Mouse (Mus musculus) left cerebral cortex, postnatal 25 days (tissue): ENCODE measurements around the gene Ugt1a1. TPM values are rescaled to one million over a fixed set of nuclear protein-coding genes. Genes with fewer than 3 reads are reported as not detected.
"Not testable (repeated sequence)": the region's sequence is repeated elsewhere in the genome, so short reads cannot be mapped to it uniquely, and the experiment has no call there.

Experiments used
- DNase-seq, 2 experiments: peaks; one replicate each; pipeline ENCODE4 v3.0.0; 2022; ENCODE audit warnings: low spot score in 2 of 2, mixed read lengths in 1 of 2
- intact Hi-C: fragments of 180-260 bp; cut with DNase I; formaldehyde crosslinking; loops from one replicate; pipeline ENCODE4 v1.15.1; 2025
- total RNA-seq, 2 experiments: library from RNA; stranded (reverse); gene quantifications; 2 replicates each; pipeline ENCODE4 v1.2.3; 2021

The Ugt1a1 gene
- total RNA-seq, 2 experiments from 2014 or later, result not detected

DNA sequence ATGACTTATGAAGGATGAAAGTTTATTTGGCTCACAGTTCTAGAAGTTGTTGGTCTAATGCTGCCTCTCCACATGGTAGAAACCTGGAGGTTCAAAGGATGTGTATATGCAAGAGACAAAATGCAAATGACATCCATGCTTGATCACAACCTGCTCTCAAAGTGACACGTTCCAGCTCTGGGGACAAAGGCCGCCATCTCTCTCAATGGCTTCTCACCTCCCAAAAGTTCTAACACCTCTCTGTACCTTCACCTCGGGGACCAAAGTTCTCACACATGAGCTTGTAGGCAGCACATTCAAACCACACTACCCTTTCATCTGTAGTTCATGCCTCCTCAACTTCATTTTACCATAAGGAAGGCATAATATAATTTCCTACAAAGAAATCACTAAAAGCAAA, 5.8 kb downstream of the Ugt1a1 start:
- no peak for DNase-seq
- intact Hi-C loops, result no loop called here

DNA sequence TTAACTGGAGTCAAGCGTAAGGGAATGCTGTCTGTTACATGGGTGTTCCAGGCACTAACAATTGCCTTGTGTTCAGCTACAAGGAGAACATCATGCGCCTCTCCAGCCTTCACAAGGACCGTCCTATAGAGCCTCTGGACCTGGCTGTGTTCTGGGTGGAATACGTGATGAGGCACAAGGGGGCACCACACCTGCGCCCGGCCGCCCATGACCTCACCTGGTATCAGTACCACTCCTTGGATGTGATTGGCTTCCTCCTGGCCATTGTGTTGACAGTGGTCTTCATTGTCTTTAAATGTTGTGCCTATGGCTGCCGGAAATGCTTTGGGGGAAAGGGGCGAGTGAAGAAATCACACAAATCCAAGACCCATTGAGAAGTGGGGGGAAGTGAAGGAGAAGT, 6.3 kb downstream of the Ugt1a1 start:
- intact Hi-C loops, result no loop called here
- no peak for DNase-seq

DNA sequence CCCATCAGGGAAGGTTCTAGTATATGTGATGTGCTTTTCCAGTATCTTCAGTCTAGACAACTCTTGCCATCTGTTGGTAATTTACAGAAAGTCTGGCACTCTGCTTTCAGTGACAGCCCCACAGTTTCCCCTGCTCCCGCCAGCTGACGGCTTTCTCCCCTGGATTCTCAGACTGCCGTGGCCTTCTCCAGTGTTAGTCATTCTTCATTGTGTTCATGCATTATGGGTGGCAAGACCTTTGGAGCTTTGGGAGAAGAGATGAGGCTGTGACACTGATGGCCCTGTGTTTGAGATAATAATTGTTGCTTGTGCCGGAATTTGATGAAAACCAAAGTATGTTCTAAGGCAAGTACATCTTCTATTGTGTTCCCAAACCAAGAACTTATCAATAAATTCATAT, 6.8 kb downstream of the Ugt1a1 start:
- intact Hi-C loops, result no loop called here
- no peak for DNase-seq

- intact Hi-C loops, result no loop called here
- DNase-seq, result no peak
Measured at GRCm38 (mm10) chr1:88219054-88219453, 7.3 kb downstream of the Ugt1a1 start.

- DNase-seq, result no peak
- intact Hi-C loops, result no loop called here
Measured at GRCm38 (mm10) chr1:88220336-88220735, 8.6 kb downstream of the Ugt1a1 start.

DNA sequence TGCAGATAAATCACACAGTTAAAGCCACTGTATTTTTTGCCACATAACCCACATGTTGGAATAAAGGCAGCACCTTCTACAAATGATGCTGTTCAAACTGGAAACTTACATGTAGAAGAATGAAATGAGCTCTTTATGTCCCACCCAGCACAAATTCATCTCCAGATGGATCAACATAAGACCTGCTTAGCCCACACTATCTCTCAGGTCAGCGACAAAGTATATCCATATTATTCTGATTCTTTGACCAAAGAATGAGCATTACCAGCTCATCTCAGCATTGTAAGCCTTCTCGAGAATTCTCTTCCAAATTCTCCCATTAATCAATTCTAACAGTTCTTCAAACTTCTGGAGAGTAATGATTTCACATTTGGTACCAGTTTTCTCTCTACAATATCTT, 10.5 kb downstream of the Ugt1a1 start:
- DNase-seq, result no peak
- intact Hi-C loops, result no loop called here

DNA sequence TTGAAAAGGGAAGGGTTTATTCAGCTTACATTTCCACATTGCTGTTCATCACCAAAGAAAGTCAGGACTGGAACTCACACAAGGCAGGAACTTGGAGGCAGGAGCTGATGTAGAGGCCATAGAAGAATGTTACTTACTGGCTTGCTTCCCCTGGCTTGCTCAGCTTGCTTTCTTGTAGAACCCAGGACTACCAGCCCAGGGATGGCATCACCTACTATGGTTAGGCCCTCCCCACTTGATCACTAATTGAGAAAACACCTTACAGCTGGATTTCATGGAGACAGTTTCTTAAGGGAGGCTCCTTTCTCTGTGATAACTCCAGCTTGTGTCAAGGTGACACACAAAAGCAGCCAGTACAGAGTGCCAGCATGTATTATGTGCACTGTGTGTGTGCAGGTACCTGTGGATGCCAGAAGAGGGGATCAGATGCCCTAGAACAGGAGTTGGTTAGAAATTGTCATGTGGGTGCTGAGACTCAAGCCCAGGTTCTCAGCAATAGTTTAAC, 11.3 kb downstream of the Ugt1a1 start:
- peak in 1 of 2 experiments; percentile 4 for DNase-seq
- intact Hi-C loops, result not testable (repeated sequence)

DNA sequence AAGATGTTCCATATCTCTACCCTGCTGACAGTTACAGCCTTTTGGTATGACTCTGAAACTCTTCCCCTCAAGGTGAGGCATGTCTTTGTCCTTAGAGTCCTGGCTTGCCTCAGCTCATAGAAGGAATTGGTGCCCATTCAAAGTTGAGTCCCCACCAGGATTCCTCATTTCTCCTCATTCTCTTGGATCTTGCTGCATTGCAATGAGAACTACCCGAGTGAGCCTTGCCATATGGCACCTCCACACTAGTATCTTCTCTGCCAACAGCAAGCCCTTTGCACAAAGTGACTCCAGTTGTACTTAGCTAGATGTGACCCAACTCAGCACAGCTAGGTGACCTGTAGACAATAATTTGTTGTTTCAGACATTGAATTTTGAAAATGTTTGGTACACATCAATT, 11.8 kb downstream of the Ugt1a1 start:
- peak in 1 of 2 experiments; percentile 14 for DNase-seq
- intact Hi-C loops, result no loop called here

- DNase-seq, result peak in 1 of 2 experiments; percentile 1
- intact Hi-C loops, result no loop called here
Measured at GRCm38 (mm10) chr1:88224029-88224776, 12.4 kb downstream of the Ugt1a1 start.

DNA sequence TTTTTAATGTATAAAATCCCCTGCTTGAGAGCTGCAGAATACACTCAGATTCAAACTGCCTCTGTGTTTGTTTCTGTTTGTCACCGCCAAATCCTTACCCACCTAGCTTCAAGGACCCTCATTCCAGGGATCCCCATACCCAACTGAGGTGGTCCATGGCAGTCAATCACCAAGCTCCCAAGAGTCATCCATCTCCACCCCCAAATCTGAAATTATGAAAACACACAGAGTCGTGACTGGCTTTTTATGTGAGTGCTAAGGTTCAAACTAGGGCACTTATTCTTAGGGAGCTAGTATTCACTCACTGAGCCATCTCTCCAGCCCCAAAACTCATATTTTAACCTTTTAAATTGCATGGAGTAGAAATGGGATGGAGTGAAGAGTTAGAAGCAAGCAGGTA, 13.5 kb downstream of the Ugt1a1 start:
- DNase-seq, intact Hi-C loops: not testable (repeated sequence)

- DNase-seq, result no peak
- intact Hi-C loops, result no loop called here
Measured at GRCm38 (mm10) chr1:88225741-88226140, 14.0 kb downstream of the Ugt1a1 start.

- DNase-seq, result no peak
- intact Hi-C loops, result no loop called here
Measured at GRCm38 (mm10) chr1:88226670-88227379, 15.1 kb downstream of the Ugt1a1 start, which contains the start of gene Mroh2a. Gene Mroh2a, plus strand, starts transcription at chr1:88226986.

DNA sequence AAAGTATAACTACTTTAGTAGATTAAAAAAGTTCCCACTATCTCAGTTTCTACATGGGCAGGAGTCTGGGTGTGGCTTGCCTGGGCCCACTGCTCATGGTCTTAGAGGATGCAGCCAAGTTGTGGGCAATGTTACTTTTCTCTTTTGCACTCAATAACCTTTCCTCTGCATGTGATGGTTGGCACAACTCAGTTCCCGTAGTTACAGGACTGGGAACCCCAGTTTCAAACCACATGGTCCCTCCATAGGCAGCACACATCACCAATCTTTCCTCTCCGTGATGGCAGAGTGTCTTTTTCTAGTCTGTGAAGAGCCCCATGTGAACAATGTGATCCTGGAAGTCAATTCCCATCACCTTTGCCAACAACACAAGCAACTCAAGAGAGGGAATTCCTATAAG, 15.7 kb downstream of the Ugt1a1 start:
- DNase-seq, result no peak
- intact Hi-C loops, result no loop called here

- DNase-seq, result no peak
- intact Hi-C loops, result no loop called here
Measured at GRCm38 (mm10) chr1:88228121-88228520, 16.4 kb downstream of the Ugt1a1 start.

DNA sequence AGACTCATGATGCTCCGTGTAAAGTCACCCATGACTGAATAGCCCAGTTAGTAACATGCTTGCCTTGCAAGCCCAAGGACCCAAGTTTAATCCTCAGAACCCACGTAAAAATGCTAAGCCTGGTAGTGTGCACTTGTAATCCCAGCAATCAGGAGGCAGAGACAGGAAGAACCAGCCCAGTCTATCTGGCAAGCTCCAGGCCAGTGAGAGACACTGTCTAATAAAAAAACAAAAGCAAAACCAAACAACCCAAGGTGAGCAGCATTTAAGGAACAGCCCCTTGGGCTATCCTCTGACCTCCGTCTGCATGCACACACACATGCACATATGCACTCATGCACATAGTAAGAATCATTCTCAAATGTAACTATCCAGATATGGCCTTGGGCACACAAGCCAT, 17.8 kb downstream of the Ugt1a1 start:
- intact Hi-C loops, result no loop called here

GRCm38 (mm10) chr1:88229986-88230385, 18.2 kb downstream of the Ugt1a1 start:
- intact Hi-C loops, result no loop called here
- DNase-seq, result no peak

More for the DNA sequence above, 17.8 kb downstream of the Ugt1a1 start:
- DNase-seq, result no peak

- intact Hi-C loops, result no loop called here
- no peak for DNase-seq
Measured at GRCm38 (mm10) chr1:88230421-88230820, 18.7 kb downstream of the Ugt1a1 start.

- intact Hi-C loops, result no loop called here
- DNase-seq, result no peak
Measured at GRCm38 (mm10) chr1:88230981-88231802, 19.4 kb downstream of the Ugt1a1 start.

GRCm38 (mm10) chr1:88231803-88232499, 20.2 kb downstream of the Ugt1a1 start:
- no peak for DNase-seq
- intact Hi-C loops, result no loop called here
